Mouse (Mus musculus) heart, postnatal 0 days (tissue): ENCODE results near the gene Abr.

Experiments used
- CTCF ChIP-seq: IDR thresholded peaks from 2 replicates; pipeline ENCODE4 v1.5.1; 2016; ENCODE audit warnings: antibody characterized with exemption, control low read depth, low read depth
- EP300 ChIP-seq: IDR thresholded peaks from 2 replicates; pipeline ENCODE4 v1.6.1; 2016; ENCODE audit warnings: antibody characterized with exemption, low read depth

GRCm38 (mm10) chr11:76456897-76457296, 165.2 kb downstream of the Abr start:
- no peak for TF ChIP-seq CTCF
- no peak for TF ChIP-seq EP300
